Mouse (Mus musculus) spleen, postnatal 4 days (tissue): ENCODE measurements around the gene Hid1.
A peak's percentile ranks its signal among the peaks of the same experiment; 100 is the strongest.
"Not testable (repeated sequence)": the region's sequence is repeated elsewhere in the genome, so short reads cannot be mapped to it uniquely, and the experiment has no call there.

Source experiments
- DNase-seq, 2 experiments: peaks; one replicate each; pipeline ENCODE4 v3.0.0; 2022; ENCODE audit warnings: low spot score in 2 of 2

The Hid1 gene

GRCm38 (mm10) chr11:115367395-115367944 lies at the start of gene Hid1:
Hid1 (minus strand) TSS chr11:115367756.
- DNase-seq = peak; percentile 69 to 84

GRCm38 (mm10) chr11:115409556-115409955 lies 42.0 kb upstream of the Hid1 start:
- DNase-seq = no peak

- no peak for DNase-seq
Measured at GRCm38 (mm10) chr11:115408266-115408920, 40.8 kb upstream of the Hid1 start.

GRCm38 (mm10) chr11:115406858-115407401 lies 39.4 kb upstream of the Hid1 start:
- no peak for DNase-seq

- DNase-seq = no peak
Measured at GRCm38 (mm10) chr11:115405723-115406122, 38.2 kb upstream of the Hid1 start.

- DNase-seq = peak; percentile 79 to 91
Measured at GRCm38 (mm10) chr11:115403338-115404124, 36.0 kb upstream of the Hid1 start, which contains the start of gene Mrpl58. Mrpl58 (plus strand) TSS chr11:115403752.

GRCm38 (mm10) chr11:115400630-115401391 lies 33.3 kb upstream of the Hid1 start:
- no peak for DNase-seq

- no peak for DNase-seq
Measured at GRCm38 (mm10) chr11:115400126-115400525, 32.6 kb upstream of the Hid1 start.

- no peak for DNase-seq
Measured at GRCm38 (mm10) chr11:115398085-115398484, 30.5 kb upstream of the Hid1 start.

GRCm38 (mm10) chr11:115393721-115394325 lies 26.3 kb upstream of the Hid1 start:
- no peak for DNase-seq

- DNase-seq = no peak
Measured at GRCm38 (mm10) chr11:115391358-115391757, 23.8 kb upstream of the Hid1 start.

- not testable (repeated sequence) for DNase-seq
Measured at GRCm38 (mm10) chr11:115386859-115387258, 19.3 kb upstream of the Hid1 start.

- no peak for DNase-seq
Measured at GRCm38 (mm10) chr11:115384587-115384986, 17.0 kb upstream of the Hid1 start.

- DNase-seq = no peak
Measured at GRCm38 (mm10) chr11:115383701-115384474, 16.3 kb upstream of the Hid1 start.

- DNase-seq = no peak
Measured at GRCm38 (mm10) chr11:115382891-115383290, 15.3 kb upstream of the Hid1 start.

- DNase-seq = peak in 1 of 2 experiments; percentile 44
Measured at GRCm38 (mm10) chr11:115381743-115382539, 14.4 kb upstream of the Hid1 start, which contains the start of gene Cdr2l. Cdr2l (plus strand) TSS chr11:115381916.

- DNase-seq = no peak
Measured at GRCm38 (mm10) chr11:115381276-115381675, 13.7 kb upstream of the Hid1 start.

GRCm38 (mm10) chr11:115377854-115378253 lies 10.3 kb upstream of the Hid1 start:
- DNase-seq = no peak

GRCm38 (mm10) chr11:115377254-115377653 lies 9.7 kb upstream of the Hid1 start:
- no peak for DNase-seq

- DNase-seq = no peak
Measured at GRCm38 (mm10) chr11:115376722-115377121, 9.2 kb upstream of the Hid1 start.
